In the genomic region with DNA sequence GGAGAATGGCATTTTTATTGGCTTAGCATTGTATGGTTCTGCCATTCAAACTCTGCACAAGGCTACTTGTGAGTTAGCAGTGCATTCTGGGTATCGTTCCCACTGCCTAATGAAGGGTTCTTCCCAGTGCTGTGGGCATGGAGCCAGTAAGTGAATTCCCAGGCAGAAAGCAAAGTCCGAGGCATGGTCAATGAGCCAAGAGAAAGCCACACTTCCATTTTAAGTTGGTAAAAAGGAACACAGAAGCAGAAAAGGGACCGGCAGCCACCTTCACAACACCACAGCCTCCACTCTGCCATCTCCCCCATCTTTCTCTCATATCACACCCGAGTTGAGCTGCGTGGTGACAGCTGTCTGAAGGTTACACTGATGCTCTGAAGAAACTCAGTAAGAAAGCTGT, we compare ENCODE assay signal across 7 mouse cellular contexts.
DNase-seq lines count a peak whose midpoint lies in the region; ATAC-seq and TF ChIP-seq lines count a peak whose summit lies in the region.

No protein-coding gene starts in this region.

- no peaks in the 10 kb centered on the region for H3K9me3 ChIP-seq in hindbrain, postnatal 0 days (ENCODE audit: low read length)

- no peak overlapping the region for H3K4me3 ChIP-seq in hindbrain, postnatal 0 days (ENCODE audit: low read length)

- 34% methylated on average over 5 of the region's 5 CpGs for WGBS in hindbrain, postnatal 0 days

- H3K4me2 ChIP-seq in hindbrain, postnatal 0 days (ENCODE audit: low read depth, low read length), result no peak overlapping the region

- H3K4me1 ChIP-seq in hindbrain, postnatal 0 days (ENCODE audit: insufficient read depth, low read length), result peaks cover 23% of the 10 kb centered on the region

- peak; percentile 65 for ATAC-seq in hindbrain, postnatal 0 days
- no peak for ATAC-seq in megakaryocyte, adult 5-6 weeks (ENCODE audit: poor library complexity, severe bottlenecking)

- TF ChIP-seq CTCF in hindbrain, postnatal 0 days (IDR thresholded peaks at IDR 0.05; ENCODE audit: low read depth), result no peak

- H3K27ac ChIP-seq in hindbrain, postnatal 0 days, result peak overlapping the region; percentile 62; the same call in 1 of the 2 replicates

- no peaks in the 10 kb centered on the region for H3K27me3 ChIP-seq in hindbrain, postnatal 0 days (ENCODE audit: insufficient read depth, low read length)

- no peak overlapping the region for H3K9ac ChIP-seq in hindbrain, postnatal 0 days (replicated peaks; ENCODE audit: low read length)

- no peaks in the 10 kb centered on the region for H3K36me3 ChIP-seq in hindbrain, postnatal 0 days (ENCODE audit: insufficient read depth, low read length)

- DNase-seq in right cerebral cortex, adult 2 months (ENCODE audit: low spot score in 2 of 2), result peak; percentile 50
- no peak for DNase-seq in right cerebral cortex, postnatal 14 days
- peak; percentile 68 for DNase-seq in gastrocnemius, postnatal 25 days
- peak; percentile 84 for DNase-seq in hindbrain, postnatal 0 days (ENCODE audit: low spot score)
- peak; percentile 42 to 48 for DNase-seq in lung, postnatal 4 days
- DNase-seq in spleen, postnatal 4 days (ENCODE audit: low spot score in 2 of 2), result no peak

Comparison
In these comparisons a context has a peak if more than half of its experiments do, and no peak if none do; other contexts are left out.
1. DNase-seq: peak in right cerebral cortex, adult 2 months (2 of 2), gastrocnemius, postnatal 25 days (single experiment), hindbrain, postnatal 0 days (single experiment) and lung, postnatal 4 days (2 of 2); none in right cerebral cortex, postnatal 14 days (single experiment) and spleen, postnatal 4 days (0 of 2).